Mouse (Mus musculus) cerebellum, postnatal 25 days (tissue): ENCODE measurements at regions not wholly inside any gene's neighbourhood (a gene's known extent, or its start where the extent isn't known, plus 50 kb on each side); places are given as distances from the start of the nearest gene placed in this dataset.
A peak's percentile ranks its signal among the peaks of the same experiment; 100 is the strongest.

Experiments
- DNase-seq, 2 experiments: peaks; one replicate each; pipeline ENCODE4 v3.0.0; 2021; ENCODE audit warnings: mixed read lengths in 2 of 2

DNA sequence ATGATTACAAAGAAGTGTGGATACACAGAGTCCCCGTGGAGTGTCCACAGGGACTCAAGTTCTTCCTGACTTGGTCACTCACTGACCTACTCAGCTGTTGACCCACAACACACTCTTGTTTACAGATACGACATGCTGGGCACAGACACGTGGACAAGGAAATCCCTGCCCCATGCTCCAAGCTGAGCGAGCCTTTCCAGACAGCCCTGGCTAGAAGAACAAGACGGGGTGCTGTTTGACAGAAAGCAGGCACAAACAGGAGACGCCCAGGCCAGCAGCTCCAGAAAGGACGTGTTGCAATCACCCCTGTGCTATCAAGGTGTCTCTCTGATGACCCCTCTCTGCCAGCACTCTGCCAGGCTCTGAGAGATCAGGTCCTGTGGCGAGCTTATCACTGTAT, 112.6 kb upstream of the Gm14444 start:
- DNase-seq, result no peak

GRCm38 (mm10) chr2:174899940-174900670, 109.9 kb upstream of the Gm14444 start:
- DNase-seq, result no peak

- DNase-seq, result peak; percentile 33 to 65
Measured at GRCm38 (mm10) chr2:174900671-174900991, 109.4 kb upstream of the Gm14444 start.

DNA sequence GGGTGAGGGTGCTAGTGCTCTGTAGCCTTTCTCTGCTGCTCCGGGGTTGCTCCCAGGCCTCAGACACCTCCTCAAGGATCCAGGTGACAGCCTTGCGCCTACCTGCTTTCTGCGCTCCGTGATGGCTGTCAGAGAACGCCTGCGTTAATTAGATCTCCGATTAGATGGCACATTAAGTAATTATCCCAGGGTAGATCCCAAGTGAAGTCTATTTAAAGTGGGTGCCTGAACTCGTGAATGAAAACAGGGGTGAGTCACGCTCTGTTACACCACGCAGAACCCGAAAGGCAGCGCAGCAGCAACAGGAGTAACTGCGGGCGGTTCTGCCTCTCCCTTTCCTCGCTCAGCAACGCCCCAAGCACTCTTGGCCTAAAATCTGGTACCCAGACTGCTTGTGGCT, 108.2 kb upstream of the Gm14444 start:
- no peak for DNase-seq

- DNase-seq, result no peak
Measured at GRCm38 (mm10) chr2:174903627-174904026, 106.4 kb upstream of the Gm14444 start.

- peak in 1 of 2 experiments; percentile 43 for DNase-seq
Measured at GRCm38 (mm10) chr2:174905865-174906639, 104.0 kb upstream of the Gm14444 start.

- DNase-seq, result peak; percentile 32 to 48
Measured at GRCm38 (mm10) chr2:174917146-174917905, 92.7 kb upstream of the Gm14444 start.

- no peak for DNase-seq
Measured at GRCm38 (mm10) chr2:174917975-174918374, 92.1 kb upstream of the Gm14444 start.

- no peak for DNase-seq
Measured at GRCm38 (mm10) chr2:174922208-174922607, 87.8 kb upstream of the Gm14444 start.

- no peak for DNase-seq
Measured at GRCm38 (mm10) chr2:174929718-174930117, 80.3 kb upstream of the Gm14444 start.

DNA sequence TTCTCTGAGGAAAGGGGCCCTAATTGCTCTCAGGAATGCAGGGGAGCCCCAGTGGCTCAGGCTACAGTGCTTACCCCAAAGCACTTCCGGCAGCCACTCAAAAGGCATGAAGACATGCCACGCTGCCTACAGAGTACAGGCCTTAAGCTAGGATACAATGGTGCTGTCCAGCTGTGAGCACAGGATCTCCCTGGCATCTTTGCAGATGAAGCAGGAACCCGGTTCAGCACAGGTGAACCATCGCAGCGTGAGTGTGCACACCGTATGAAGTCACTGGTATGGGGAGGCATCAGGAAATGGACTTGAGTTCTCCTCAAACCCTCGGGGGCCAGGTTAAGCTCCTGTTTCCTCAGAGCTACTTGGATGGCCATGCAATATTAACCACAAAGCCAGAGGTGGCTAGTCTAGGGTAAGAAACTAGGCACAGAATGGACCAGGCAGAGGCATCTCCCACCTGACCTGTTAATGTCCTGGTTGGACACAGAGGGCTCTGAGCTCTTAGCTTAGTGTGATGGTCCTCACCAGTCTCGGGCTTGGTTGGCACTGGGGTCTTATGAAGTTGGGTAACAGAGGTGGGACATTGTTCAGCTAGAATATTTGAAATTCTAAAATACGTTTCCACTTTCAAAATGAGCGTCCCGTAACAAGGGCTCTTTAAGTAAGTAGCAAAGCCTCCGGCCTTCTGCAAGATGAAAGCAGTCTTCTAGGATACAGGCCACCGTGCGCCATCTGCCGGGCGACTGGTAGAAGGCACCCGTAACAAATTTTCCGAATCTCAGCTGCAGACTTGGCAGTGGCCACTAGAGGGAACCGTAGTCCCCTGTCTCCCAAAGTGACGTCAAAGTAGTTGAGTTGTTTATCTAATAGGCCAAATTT, 77.7 kb upstream of the Gm14444 start:
- peak; percentile 86 to 88 for DNase-seq

- peak in 1 of 2 experiments; percentile 5 for DNase-seq
Measured at GRCm38 (mm10) chr2:174933013-174933353, 77.1 kb upstream of the Gm14444 start.

- DNase-seq, result peak; percentile 12 to 21
Measured at GRCm38 (mm10) chr2:174936665-174937064, 73.4 kb upstream of the Gm14444 start.

DNA sequence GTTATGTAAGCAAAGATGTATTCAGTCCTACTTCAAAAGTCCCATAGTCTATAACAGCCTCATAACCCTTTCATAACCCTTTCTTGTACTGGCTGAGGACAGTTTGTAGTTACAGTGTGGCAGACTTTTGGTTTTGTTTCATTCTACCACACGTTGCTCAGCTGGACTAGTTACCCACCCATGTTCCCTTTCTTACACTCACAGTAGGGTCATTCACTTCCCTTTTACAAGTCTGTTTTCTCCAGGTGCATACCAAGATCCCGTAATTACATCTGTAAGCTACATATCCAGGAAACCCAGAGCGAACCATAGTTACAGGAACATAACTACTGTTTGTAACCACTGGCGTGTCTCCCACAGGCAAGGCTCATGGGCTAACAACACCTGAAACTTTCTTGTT, 72.1 kb upstream of the Gm14444 start:
- no peak for DNase-seq

GRCm38 (mm10) chr2:174942221-174942620, 67.8 kb upstream of the Gm14444 start:
- no peak for DNase-seq

GRCm38 (mm10) chr2:174948106-174948505, 61.9 kb upstream of the Gm14444 start:
- DNase-seq, result peak; percentile 29 to 40
